Mouse (Mus musculus) liver, postnatal 0 days (tissue): ENCODE results near the gene Irf4.

Experiments
- CTCF ChIP-seq: sonication (generic); IDR thresholded peaks from 2 replicates; pipeline ENCODE4 v1.5.1; 2016; ENCODE audit warnings: antibody characterized with exemption, low read depth
- EP300 ChIP-seq: IDR thresholded peaks from 2 replicates; pipeline ENCODE4 v1.6.1; 2016; ENCODE audit warnings: antibody characterized with exemption, low read depth, mild to moderate bottlenecking

DNA sequence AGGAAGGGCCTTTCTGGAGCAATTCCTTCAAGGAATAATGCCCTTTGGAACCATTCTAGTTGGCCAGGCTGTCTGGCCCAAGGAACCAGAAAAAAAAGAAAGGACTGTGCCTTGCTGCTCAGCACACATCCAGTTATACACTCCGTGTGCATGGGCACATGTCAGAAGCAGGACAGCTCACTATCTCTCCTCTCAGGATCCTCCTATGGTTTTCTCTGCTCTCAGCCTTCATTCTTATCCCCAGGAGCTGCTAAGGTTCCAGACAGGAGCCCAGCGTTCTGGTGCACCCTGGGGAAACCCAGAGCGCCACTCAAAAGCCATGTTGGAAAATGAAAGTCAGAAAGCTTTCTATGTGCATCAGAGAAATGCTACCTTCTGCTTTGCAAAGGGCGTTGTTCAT lies 33.5 kb upstream of the Irf4 start:
- no peak for TF ChIP-seq CTCF
- TF ChIP-seq EP300: no peak
